Mouse (Mus musculus) small intestine, adult 10 weeks (tissue): ENCODE data around the gene Lsm4. TPM values are rescaled to one million over a fixed set of nuclear protein-coding genes. Genes with fewer than 3 reads are reported as not detected.

Source experiments
- polyA plus RNA-seq: library from polyadenylated mRNA; stranded (reverse); fragments of 350-450 nt; fragmentation: Illumina TruSeq; extraction: RNeasy Lipid Tissue Mini Kit (QIAGEN cat#74804); gene quantifications from one replicate; pipeline ENCODE4 v1.2.3, GENCODE M21; 2014; ENCODE audit warnings: low replicate concordance

Gene Lsm4
- polyA plus RNA-seq = not detected

DNA sequence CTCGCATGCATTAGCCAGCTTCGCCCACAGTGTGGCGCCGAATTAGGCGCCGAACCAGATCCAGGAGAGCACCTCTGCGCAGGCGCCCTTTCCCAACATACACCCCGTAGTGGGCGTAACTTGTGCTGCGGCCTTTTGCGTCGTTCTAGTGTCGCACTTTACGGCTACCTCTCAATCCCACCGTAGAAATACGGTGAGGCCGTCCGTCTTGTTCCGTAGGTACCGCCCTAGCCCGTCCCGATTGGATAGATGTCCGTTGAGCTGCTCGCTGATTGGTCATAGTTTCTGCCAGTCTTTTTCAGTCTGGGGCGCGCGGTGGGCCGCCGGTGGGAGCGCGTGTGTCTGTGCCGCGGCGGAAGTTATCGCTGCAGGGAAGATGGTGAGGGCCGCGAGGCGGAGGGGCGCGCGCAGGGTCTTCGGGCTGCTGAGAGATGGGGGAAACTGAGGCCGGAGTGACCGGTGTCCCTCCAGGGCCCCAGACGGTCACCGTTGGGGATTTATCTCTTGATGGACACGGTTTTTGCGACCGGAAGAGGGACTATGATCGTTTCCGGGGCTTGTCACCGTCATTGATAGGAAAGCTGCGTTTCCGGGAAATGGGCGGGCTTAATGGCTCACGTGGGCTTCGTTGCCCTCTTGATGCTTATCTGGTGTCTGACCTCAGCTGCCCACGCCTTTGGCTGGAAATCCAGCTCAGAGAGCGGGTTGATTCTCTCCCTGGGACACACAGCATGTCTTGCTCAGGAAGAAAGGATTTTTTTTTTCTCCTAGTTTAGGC lies at the start of gene Lsm4:
Gene Lsm4, plus strand, starts transcription at position 170 of the 778 bp plus-strand sequence.

GRCm38 (mm10) chr8:70632346-70632892 lies 40.6 kb upstream of the Lsm4 start, which contains the start of gene Gdf15:
Gene Gdf15, minus strand, starts transcription at chr8:70632456.

GRCm38 (mm10) chr8:70660273-70660725 lies 12.7 kb upstream of the Lsm4 start, which contains the start of gene Pgpep1:
Gene Pgpep1, minus strand, starts transcription at chr8:70660388.

GRCm38 (mm10) chr8:70698310-70699109 lies 25.5 kb downstream of the Lsm4 start, which contains the start of gene Jund:
Gene Jund, plus strand, starts transcription at chr8:70698949.

GRCm38 (mm10) chr8:70703287-70703686 lies 30.2 kb downstream of the Lsm4 start, which contains the start of gene Iqcn:
Gene Iqcn, plus strand, starts transcription at chr8:70703457.

DNA sequence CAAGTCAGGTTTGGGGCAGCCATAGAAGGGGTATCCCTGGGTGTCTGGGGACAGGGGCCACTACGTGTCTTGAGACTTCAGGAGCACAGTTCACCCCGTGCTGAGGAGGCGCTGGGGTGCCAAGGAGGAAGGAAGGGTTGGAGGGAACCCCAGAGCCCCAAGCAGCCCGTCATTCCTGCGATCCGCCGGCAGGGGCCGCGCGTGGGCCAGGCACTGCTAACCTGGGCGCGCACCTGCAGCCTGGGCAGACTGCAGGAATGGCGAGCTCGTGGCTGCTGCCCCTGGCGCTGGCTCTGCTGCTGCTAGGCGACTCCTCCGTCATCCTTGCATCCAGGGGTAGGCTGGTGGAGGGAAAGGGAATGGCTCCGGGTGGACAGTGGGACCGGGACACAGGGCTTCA lies 45.2 kb downstream of the Lsm4 start, which contains the start of gene Gm3336:
Gene Gm3336, plus strand, starts transcription at position 247 of the 400 bp plus-strand sequence.

GRCm38 (mm10) chr8:70723486-70724210 lies 50.6 kb downstream of the Lsm4 start, which contains the start of gene Pde4c:
Gene Pde4c, plus strand, starts transcription at chr8:70723720.

Other genes with a start within 250 kb of the Lsm4 start
- 1.2 TPM for gene Crtc1, start 233.7 kb upstream of the Lsm4 start, polyA plus RNA-seq
- 0.67 TPM for gene Klhl26, start 196.3 kb upstream of the Lsm4 start, polyA plus RNA-seq
- not detected for gene Tmem59l, start 185.9 kb upstream of the Lsm4 start, polyA plus RNA-seq
- not detected for gene Crlf1, start 180.1 kb upstream of the Lsm4 start, polyA plus RNA-seq
- gene Rex1bd, start 166.5 kb upstream of the Lsm4 start, polyA plus RNA-seq = not detected
- gene Uba52, start 162.4 kb upstream of the Lsm4 start, polyA plus RNA-seq = 2.6 TPM
- 3.3 TPM for gene Fkbp8, start 145.5 kb upstream of the Lsm4 start, polyA plus RNA-seq
- gene Kxd1, start 145.3 kb upstream of the Lsm4 start, polyA plus RNA-seq = 4.3 TPM
- gene Ell, start 133.8 kb upstream of the Lsm4 start, polyA plus RNA-seq = 0.74 TPM
- gene Isyna1, start 78.9 kb upstream of the Lsm4 start, polyA plus RNA-seq = not detected
- not detected for gene Ssbp4, start 64.4 kb upstream of the Lsm4 start, polyA plus RNA-seq
- not detected for gene Lrrc25, start 57.1 kb upstream of the Lsm4 start, polyA plus RNA-seq
- gene Gdf15, start 40.8 kb upstream of the Lsm4 start, polyA plus RNA-seq = not detected
- 22.3 TPM for gene Pgpep1, start 12.9 kb upstream of the Lsm4 start, polyA plus RNA-seq
- 15.4 TPM for gene Jund, start 25.7 kb downstream of the Lsm4 start, polyA plus RNA-seq
- gene Iqcn, start 30.2 kb downstream of the Lsm4 start, polyA plus RNA-seq = not detected
- gene Gm3336, start 45.3 kb downstream of the Lsm4 start, polyA plus RNA-seq = 3.4 TPM
- gene Pde4c, start 50.5 kb downstream of the Lsm4 start, polyA plus RNA-seq = not detected
- 0.97 TPM for gene Rab3a, start 81.4 kb downstream of the Lsm4 start, polyA plus RNA-seq
- 0.48 TPM for gene Mpv17l2, start 87.7 kb downstream of the Lsm4 start, polyA plus RNA-seq
- gene Pik3r2, start 103.5 kb downstream of the Lsm4 start, polyA plus RNA-seq = 0.45 TPM
- gene Mast3, start 131.8 kb downstream of the Lsm4 start, polyA plus RNA-seq = 1.1 TPM
- gene Il12rb1, start 135.2 kb downstream of the Lsm4 start, polyA plus RNA-seq = not detected
- gene Arrdc2, start 166.5 kb downstream of the Lsm4 start, polyA plus RNA-seq = not detected
- not detected for gene Kcnn1, start 190.0 kb downstream of the Lsm4 start, polyA plus RNA-seq
- not detected for gene Ccdc124, start 200.7 kb downstream of the Lsm4 start, polyA plus RNA-seq
- not detected for gene Slc5a5, start 219.5 kb downstream of the Lsm4 start, polyA plus RNA-seq
- 7.8 TPM for gene Rpl18a, start 224.2 kb downstream of the Lsm4 start, polyA plus RNA-seq
- gene Map1s, start 232.7 kb downstream of the Lsm4 start, polyA plus RNA-seq = 0.85 TPM